10 mouse cellular contexts compared by ENCODE assay signal in the genomic region with DNA sequence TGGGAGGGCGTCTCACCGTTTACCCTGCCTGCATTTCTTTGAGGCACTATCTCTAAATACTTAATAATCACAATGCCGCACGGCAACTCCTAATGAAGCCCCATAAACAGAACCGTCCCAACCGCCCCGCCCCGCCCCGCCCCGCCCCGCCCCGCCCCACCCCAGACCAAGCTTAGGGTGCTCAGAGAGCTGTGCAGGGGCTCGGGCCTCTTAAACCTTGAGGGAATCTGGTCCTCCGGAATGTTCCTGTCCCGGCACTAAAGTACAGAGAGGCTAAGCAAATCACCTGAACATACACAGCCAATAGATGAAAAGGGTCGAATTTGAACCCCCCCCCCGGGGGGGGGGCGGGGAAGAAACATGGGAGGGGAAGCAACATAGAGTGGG.
A peak's percentile ranks its signal among the peaks of the same experiment; 100 is the strongest.
DNase-seq lines count a peak whose midpoint lies in the region; ATAC-seq lines count a peak whose summit lies in the region.
"Had no signal": no experiment of that assay in that cellular context is flagged by ENCODE, and none has a peak within 500 bp of the region (broad histone marks: within the 10 kb centered on the region; RNA-seq: fewer than 3 reads in every experiment).

No protein-coding gene starts in this region.

- WGBS in kidney, embryonic 14.5 days, result 1% methylated on average over 17 of the region's 18 CpGs
- 3% methylated on average over 18 of the region's 18 CpGs for WGBS in embryonic facial prominence, embryonic 13.5 days
- WGBS in hindbrain, embryonic 10.5 days, result 4% methylated on average over 18 of the region's 18 CpGs
- 2% methylated on average over 17 of the region's 18 CpGs for WGBS in liver, embryonic 13.5 days (ENCODE audit: insufficient replicate concordance)
- 2% methylated on average over 18 of the region's 18 CpGs for WGBS in midbrain, embryonic 15.5 days

- no peaks in the 10 kb centered on the region for H3K27me3 ChIP-seq in kidney, embryonic 14.5 days (ENCODE audit: control insufficient read depth, insufficient read depth, low read length)
- no peaks in the 10 kb centered on the region for H3K27me3 ChIP-seq in embryonic facial prominence, embryonic 13.5 days
- peaks cover 40% of the 10 kb centered on the region for H3K27me3 ChIP-seq in hindbrain, embryonic 10.5 days (ENCODE audit: insufficient read depth, poor library complexity, severe bottlenecking)
- H3K27me3 ChIP-seq in liver, embryonic 13.5 days, result peaks cover 28% of the 10 kb centered on the region
- peaks cover 41% of the 10 kb centered on the region for H3K27me3 ChIP-seq in midbrain, embryonic 15.5 days (replicated peaks)

- H3K9me3 ChIP-seq in kidney, embryonic 14.5 days (ENCODE audit: control insufficient read depth, low read length), result no peaks in the 10 kb centered on the region
- H3K9me3 ChIP-seq in embryonic facial prominence, embryonic 13.5 days, result no peaks in the 10 kb centered on the region
- no peaks in the 10 kb centered on the region for H3K9me3 ChIP-seq in hindbrain, embryonic 10.5 days
- no peaks in the 10 kb centered on the region for H3K9me3 ChIP-seq in liver, embryonic 13.5 days (replicated peaks)
- H3K9me3 ChIP-seq in midbrain, embryonic 15.5 days, result no peaks in the 10 kb centered on the region

- H3K27ac ChIP-seq in kidney, embryonic 14.5 days (ENCODE audit: low read depth, low read length), result no peak overlapping the region
- no peak overlapping the region for H3K27ac ChIP-seq in embryonic facial prominence, embryonic 13.5 days
- H3K27ac ChIP-seq in hindbrain, embryonic 10.5 days, result no peak overlapping the region
- H3K27ac ChIP-seq in liver, embryonic 13.5 days, result no peak overlapping the region
- no peak overlapping the region for H3K27ac ChIP-seq in midbrain, embryonic 15.5 days
- H3K27ac ChIP-seq: liver, embryonic 14.5 days had no signal

- peak; percentile 58 for ATAC-seq in kidney, embryonic 14.5 days (ENCODE audit: low FRiP score, low TSS enrichment)
- ATAC-seq in embryonic facial prominence, embryonic 13.5 days (ENCODE audit: insufficient number of reproducible peaks, insufficient read depth, low FRiP score, low TSS enrichment, low read depth), result no peak
- no peak; the same call in 1 of the 2 replicates for ATAC-seq in liver, embryonic 13.5 days (ENCODE audit: low read depth)
- ATAC-seq in midbrain, embryonic 15.5 days (replicated peaks), result no peak

- no peak for DNase-seq in kidney, postnatal 4 days
- DNase-seq in hindbrain, embryonic 10.5 days (ENCODE audit: low spot score), result no peak
- no peak for DNase-seq in liver, embryonic 13.5 days
- DNase-seq in cerebellum, adult 11-12 months, result no peak
- DNase-seq: right cerebral cortex, postnatal 14 days; thymus, adult 2 months had no signal

- H3K4me3 ChIP-seq in kidney, embryonic 14.5 days (ENCODE audit: low read length), result peak overlapping the region; percentile 8; the same call in 1 of the 2 replicates
- H3K4me3 ChIP-seq in embryonic facial prominence, embryonic 13.5 days, result peak overlapping the region; percentile 9; the same call in 1 of the 2 replicates
- peak overlapping the region; percentile 36 for H3K4me3 ChIP-seq in hindbrain, embryonic 10.5 days
- H3K4me3 ChIP-seq in liver, embryonic 13.5 days (replicated peaks), result no peak overlapping the region
- no peak overlapping the region for H3K4me3 ChIP-seq in midbrain, embryonic 15.5 days

- H3K36me3 ChIP-seq in kidney, embryonic 14.5 days (ENCODE audit: control insufficient read depth, insufficient read depth, low read length), result no peaks in the 10 kb centered on the region
- H3K36me3 ChIP-seq in embryonic facial prominence, embryonic 13.5 days, result no peaks in the 10 kb centered on the region
- H3K36me3 ChIP-seq in hindbrain, embryonic 10.5 days, result no peaks in the 10 kb centered on the region
- no peaks in the 10 kb centered on the region for H3K36me3 ChIP-seq in liver, embryonic 13.5 days
- no peaks in the 10 kb centered on the region for H3K36me3 ChIP-seq in midbrain, embryonic 15.5 days (replicated peaks)

- peak overlapping the region; percentile 40 for H3K4me2 ChIP-seq in kidney, embryonic 14.5 days (replicated peaks; ENCODE audit: low read depth, low read length)
- peak overlapping the region; percentile 48 for H3K4me2 ChIP-seq in embryonic facial prominence, embryonic 13.5 days
- peak overlapping the region; percentile 8; the same call in 1 of the 2 replicates for H3K4me2 ChIP-seq in liver, embryonic 13.5 days
- H3K4me2 ChIP-seq in midbrain, embryonic 15.5 days, result no peak overlapping the region

- no peak overlapping the region for H3K9ac ChIP-seq in kidney, embryonic 14.5 days (ENCODE audit: low read depth, low read length)
- no peak overlapping the region for H3K9ac ChIP-seq in embryonic facial prominence, embryonic 13.5 days
- H3K9ac ChIP-seq in liver, embryonic 13.5 days, result no peak overlapping the region
- H3K9ac ChIP-seq in midbrain, embryonic 15.5 days, result no peak overlapping the region
- H3K9ac ChIP-seq: liver, embryonic 14.5 days had no signal

- H3K4me1 ChIP-seq in kidney, embryonic 14.5 days (ENCODE audit: control insufficient read depth, insufficient read depth, low read length), result peaks cover 31% of the 10 kb centered on the region
- peaks cover 43% of the 10 kb centered on the region for H3K4me1 ChIP-seq in embryonic facial prominence, embryonic 13.5 days
- H3K4me1 ChIP-seq in hindbrain, embryonic 10.5 days (replicated peaks), result peaks cover 39% of the 10 kb centered on the region
- no peaks in the 10 kb centered on the region for H3K4me1 ChIP-seq in liver, embryonic 13.5 days (replicated peaks)
- H3K4me1 ChIP-seq in midbrain, embryonic 15.5 days, result peaks cover 7% of the 10 kb centered on the region

Comparison
In these comparisons a context has a peak if more than half of its experiments do, and no peak if none do; other contexts are left out.
1. H3K4me3 ChIP-seq: peak in kidney, embryonic 14.5 days (single experiment), embryonic facial prominence, embryonic 13.5 days (single experiment) and hindbrain, embryonic 10.5 days (single experiment); none in liver, embryonic 13.5 days (single experiment) and midbrain, embryonic 15.5 days (single experiment).